Mouse (Mus musculus) left cerebral cortex, postnatal 14 days (tissue): ENCODE measurements around the gene Cnpy1. TPM values are rescaled to one million over a fixed set of nuclear protein-coding genes. Genes with fewer than 3 reads are reported as not detected.

Source experiments
- DNase-seq, 2 experiments: peaks; one replicate each; pipeline ENCODE4 v3.0.0; 2021 to 2022; ENCODE audit warnings: low spot score in 2 of 2, mixed read lengths in 1 of 2
- intact Hi-C: fragments of 180-260 bp; cut with DNase I; formaldehyde crosslinking; loops from one replicate; pipeline ENCODE4 v1.15.1; 2025
- total RNA-seq, 2 experiments: library from RNA; stranded (reverse); gene quantifications; 2 replicates each; pipeline ENCODE4 v1.2.3; 2021

Cnpy1 gene
- total RNA-seq, 2 experiments from 2014 or later, result 0.17 to 0.33 TPM

- intact Hi-C loops, result loop anchor here (2.0 to 5.0 kb wide), 2 partner anchors 44 to 1303 kb away; no protein-coding TSS in a partner anchor
- DNase-seq, result no peak
Observed at GRCm38 (mm10) chr5:28169166-28169801, 76.3 kb downstream of the Cnpy1 start.

- DNase-seq, result no peak
Observed at GRCm38 (mm10) chr5:28168253-28169165, 77.1 kb downstream of the Cnpy1 start.

GRCm38 (mm10) chr5:28167611-28168252, 77.9 kb downstream of the Cnpy1 start:
- intact Hi-C loops, result loop anchor here (2.0 to 5.0 kb wide), 2 partner anchors 43 to 1305 kb away; no protein-coding TSS in a partner anchor

More at GRCm38 (mm10) chr5:28168253-28169165, 77.1 kb downstream of the Cnpy1 start:
- intact Hi-C loops, result loop anchor here (2.0 to 5.0 kb wide), 2 partner anchors 44 to 1304 kb away; no protein-coding TSS in a partner anchor

GRCm38 (mm10) chr5:28166256-28167231, 79.1 kb downstream of the Cnpy1 start:
- no peak for DNase-seq
- intact Hi-C loops, result loop anchor here (5.0 kb wide), 1 partner anchor 1306 kb away; no protein-coding TSS in a partner anchor

More at GRCm38 (mm10) chr5:28167611-28168252, 77.9 kb downstream of the Cnpy1 start:
- no peak for DNase-seq

GRCm38 (mm10) chr5:28165358-28166255, 80.0 kb downstream of the Cnpy1 start, which contains the start of gene En2:
En2 (plus strand) TSS chr5:28165694.
- no peak for DNase-seq
- intact Hi-C loops, result loop anchor here (5.0 kb wide), 1 partner anchor 1307 kb away; no protein-coding TSS in a partner anchor

GRCm38 (mm10) chr5:28163926-28164325, 81.7 kb downstream of the Cnpy1 start:
- DNase-seq, result no peak
- intact Hi-C loops, result no loop called here

- no peak for DNase-seq
- intact Hi-C loops, result no loop called here
Observed at GRCm38 (mm10) chr5:28161938-28162402, 83.6 kb downstream of the Cnpy1 start.

GRCm38 (mm10) chr5:28161383-28161937, 84.1 kb downstream of the Cnpy1 start:
- DNase-seq, result no peak

GRCm38 (mm10) chr5:28159891-28160470, 85.6 kb downstream of the Cnpy1 start:
- intact Hi-C loops, result no loop called here
- no peak for DNase-seq

More at GRCm38 (mm10) chr5:28161383-28161937, 84.1 kb downstream of the Cnpy1 start:
- intact Hi-C loops, result no loop called here

GRCm38 (mm10) chr5:28159072-28159458, 86.5 kb downstream of the Cnpy1 start:
- intact Hi-C loops, result no loop called here
- DNase-seq, result no peak

GRCm38 (mm10) chr5:28158308-28159071, 87.1 kb downstream of the Cnpy1 start:
- intact Hi-C loops, result no loop called here
- DNase-seq, result no peak

GRCm38 (mm10) chr5:28157781-28158180, 87.8 kb downstream of the Cnpy1 start:
- no peak for DNase-seq

GRCm38 (mm10) chr5:28157044-28157730, 88.4 kb downstream of the Cnpy1 start:
- no peak for DNase-seq
- intact Hi-C loops, result no loop called here

More at GRCm38 (mm10) chr5:28157781-28158180, 87.8 kb downstream of the Cnpy1 start:
- intact Hi-C loops, result no loop called here
